Mouse (Mus musculus): ENCODE data around the gene Col19a1.

DNA sequence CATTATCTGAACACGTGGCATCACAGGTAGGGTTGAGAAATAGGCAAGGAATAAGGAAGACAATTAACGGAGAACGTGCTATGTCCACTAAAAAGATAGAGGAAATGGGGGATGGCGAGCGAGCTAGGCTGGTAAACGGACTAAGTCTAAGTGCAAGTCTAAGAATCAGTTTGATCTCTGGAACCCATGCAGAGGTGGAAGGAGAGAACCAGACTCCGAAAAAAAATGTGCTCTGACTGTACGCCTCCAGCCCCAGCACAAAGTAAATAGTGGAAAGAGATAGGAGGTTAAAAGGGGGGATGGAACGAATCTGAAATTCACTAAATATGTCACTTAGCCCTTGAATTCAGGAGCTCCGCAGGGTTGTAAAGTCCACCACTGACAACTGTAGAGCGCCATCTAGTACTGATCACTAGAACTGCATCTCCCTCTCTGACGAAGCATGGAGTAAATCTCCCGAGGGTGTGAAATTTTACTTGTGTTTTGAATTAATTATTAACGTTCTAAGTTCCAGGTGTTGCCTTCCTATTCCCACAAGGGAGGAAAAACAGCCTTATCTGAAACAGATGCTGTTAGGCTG, 46.4 kb upstream of the Col19a1 start:
- TF ChIP-seq POLR2A (IDR thresholded peaks at IDR 0.05; ENCODE audit: insufficient read depth, low read depth, low read length) = no peak
- no peak for TF ChIP-seq CTCF (IDR thresholded peaks at IDR 0.05; ENCODE audit: insufficient read depth, low read depth, low read length)
